Mouse (Mus musculus): ENCODE data around the gene Pced1b. TPM values are rescaled to one million over a fixed set of nuclear protein-coding genes. Genes with fewer than 3 reads are reported as not detected.

Pced1b gene
- polyA plus RNA-seq, 1 experiment from 2014 or later = 6.0 TPM

Other genes with a start within 250 kb of the Pced1b start
- 74.2 and 77.9 TPM in 2 replicates for gene Slc38a4, start 191.2 kb upstream of the Pced1b start, polyA plus RNA-seq (2015; fragmentation: Nextera tagmentation; extraction: Ambion mirVana)
- gene Amigo2, start 180 bp downstream of the Pced1b start, polyA plus RNA-seq (2015; fragmentation: Nextera tagmentation; extraction: Ambion mirVana) = 11.4 and 12.8 TPM in 2 replicates

All from kidney, embryonic 16.5 days (tissue).